Mouse (Mus musculus) gastrocnemius, adult 2 months (tissue): ENCODE measurements around the gene Cant1. TPM values are rescaled to one million over a fixed set of nuclear protein-coding genes. Genes with fewer than 3 reads are reported as not detected.

ENCODE experiments used
- DNase-seq: peaks from one replicate; pipeline ENCODE4 v3.0.0; 2022
- H3K27ac ChIP-seq: fragments of 200-600 bp; 2 replicates; pipeline ENCODE4 v1.8.1; 2022; ENCODE audit warnings: mild to moderate bottlenecking
- H3K4me3 ChIP-seq: fragments of 200-600 bp; 2 replicates; pipeline ENCODE4 v1.8.1; 2022; ENCODE audit warnings: mild to moderate bottlenecking, moderate library complexity
- CTCF ChIP-seq: fragments of 200-600 bp; IDR thresholded peaks from 2 replicates; pipeline ENCODE4 v1.8.1; 2022; ENCODE audit warnings: antibody characterized with exemption, mild to moderate bottlenecking, moderate library complexity
- intact Hi-C: fragments of 180-260 bp; cut with DNase I; formaldehyde crosslinking; loops from one replicate; pipeline ENCODE4 v1.15.1; 2025
- total RNA-seq, 2 experiments: library from RNA; stranded (reverse); gene quantifications; 2 replicates each; pipeline ENCODE4 v1.2.3; 2021

Gene Cant1
- total RNA-seq, 2 experiments from 2014 or later = 10.7 to 11.6 TPM

GRCm38 (mm10) chr11:118360491-118360890 is 58.4 kb downstream of the Cant1 start:
- TF ChIP-seq CTCF = no peak
- intact Hi-C loops = no loop called here
- 0 out of 2 replicates have a peak overlapping the region, but pooled peaks have one; percentile 11 for H3K4me3 ChIP-seq
- peak overlapping the region; percentile 91 for H3K27ac ChIP-seq
- peak; percentile 58 for DNase-seq

Other genes starting within 250 kb of the Cant1 start
- gene Cyth1, start 170.5 kb downstream of the Cant1 start, total RNA-seq = 10 to 100 TPM; 28.6 to 49.6 TPM
- gene Usp36, start 128.8 kb downstream of the Cant1 start, total RNA-seq = 10 to 100 TPM; 15.7 to 17.4 TPM
- gene Cep295nl, start 76.6 kb downstream of the Cant1 start, total RNA-seq = 1 to 10 TPM; 1.0 to 1.1 TPM
- gene Timp2, start 63.3 kb downstream of the Cant1 start, total RNA-seq = 100 to 1,000 TPM in 1 of 2 experiments, 10 to 100 TPM in 1; 70.1 to 115 TPM
- 10 to 100 TPM; 12.0 to 17.0 TPM for gene Lgals3bp, start 17.0 kb downstream of the Cant1 start, total RNA-seq
- gene C1qtnf1, start 9.1 kb upstream of the Cant1 start, total RNA-seq = 10 to 100 TPM in 1 of 2 experiments, 1 to 10 TPM in 1; 7.9 to 12.6 TPM
- gene Engase, start 57.7 kb upstream of the Cant1 start, total RNA-seq = 1 to 10 TPM; 4.3 to 6.2 TPM